Mouse (Mus musculus): Measurements from ENCODE around the gene Vmn2r67. TPM values are rescaled to one million over a fixed set of nuclear protein-coding genes. Genes with fewer than 3 reads are reported as not detected.
"Not testable (repeated sequence)": the region's sequence is repeated elsewhere in the genome, so short reads cannot be mapped to it uniquely, and the experiment has no call there.

Vmn2r67 gene
- not detected in 2 replicates for polyA plus RNA-seq (2016; fragmentation: Nextera tagmentation; extraction: Ambion mirVana)

DNA sequence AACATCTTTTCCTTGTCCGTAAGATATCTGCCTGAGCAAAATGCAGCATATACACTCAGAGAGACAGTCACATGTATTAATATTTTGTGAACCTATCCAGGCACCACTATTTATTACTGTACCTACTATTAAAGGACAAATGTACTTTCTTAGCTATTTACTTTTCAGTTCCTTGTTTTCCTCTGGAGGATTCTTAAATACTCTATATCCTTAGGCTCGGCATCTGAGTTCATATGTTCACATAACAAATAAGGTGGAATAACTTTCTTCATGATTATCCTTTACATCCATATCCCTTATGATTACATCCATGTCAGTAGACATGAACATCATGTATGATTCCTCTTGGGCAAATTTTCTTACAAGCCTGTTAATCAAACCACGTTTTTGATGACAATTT lies at the start of gene Vmn2r67:
Gene Vmn2r67 (minus strand): TSS at position 101 of the 400 bp plus-strand sequence.
- WGBS = 89% methylated on average over 3 of the region's 3 CpGs
- Histone ChIP-seq H3K27ac (no peak within 1 kb of the TSS), H3K4me3 (no peak within 1 kb of the TSS), H3K9me3 (replicated peaks) (no peaks in the 10 kb centered on the region), H3K4me1 (no peaks in the 10 kb centered on the region), H3K27me3 (ENCODE audit: low read depth, poor library complexity, severe bottlenecking) (no peaks in the 10 kb centered on the region), H3K36me3 (no peaks in the 10 kb centered on the region)
- DNase-seq (ENCODE audit: low spot score) = no peak

DNA sequence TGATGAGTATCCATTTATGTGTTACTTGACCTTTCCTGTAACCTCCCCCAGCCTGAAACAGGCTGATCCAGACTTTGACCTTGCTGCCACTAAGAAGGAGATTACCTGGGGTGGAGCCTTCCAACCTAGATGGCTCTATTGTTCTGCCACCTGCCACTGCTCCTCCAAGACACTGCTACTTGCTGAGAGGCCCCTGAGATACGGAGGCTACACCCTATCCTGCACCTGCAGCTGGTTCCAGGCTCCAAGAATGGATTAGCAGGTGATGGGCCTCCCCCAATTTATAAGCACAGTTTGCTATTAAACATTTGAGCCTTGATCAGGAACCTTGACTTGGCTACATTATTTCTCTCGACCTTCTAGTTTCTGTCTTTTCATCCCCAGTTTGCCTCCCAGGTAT lies 51.3 kb downstream of the Vmn2r67 start:
- H3K4me1 ChIP-seq; H3K27ac ChIP-seq; H3K27me3 ChIP-seq (ENCODE audit: low read depth, poor library complexity, severe bottlenecking); H3K4me3 ChIP-seq; H3K9me3 ChIP-seq (replicated peaks); H3K36me3 ChIP-seq; DNase-seq (ENCODE audit: low spot score): not testable (repeated sequence)
- 61% methylated on average over 2 of the region's 2 CpGs for WGBS

Other genes with a start within 250 kb of the Vmn2r67 start
- gene Vmn2r65, start 191.9 kb downstream of the Vmn2r67 start, polyA plus RNA-seq (2016; fragmentation: Nextera tagmentation; extraction: Ambion mirVana) = not detected in 2 replicates
- gene Vmn2r66, start 143.7 kb downstream of the Vmn2r67 start, polyA plus RNA-seq (2016; fragmentation: Nextera tagmentation; extraction: Ambion mirVana) = not detected in 2 replicates
- not detected in 2 replicates for gene Vmn2r68, start 81.8 kb upstream of the Vmn2r67 start, polyA plus RNA-seq (2016; fragmentation: Nextera tagmentation; extraction: Ambion mirVana)